In genomic region chr12:7776335-7776734, GRCm38 (mm10) we compare ENCODE assay signal across 11 mouse cellular contexts.
DNase-seq lines count a peak whose midpoint lies in the region; ATAC-seq and TF ChIP-seq lines count a peak whose summit lies in the region.
"Had no signal": no experiment of that assay in that cellular context is flagged by ENCODE, and none has a peak within 500 bp of the region (broad histone marks: within the 10 kb centered on the region; RNA-seq: fewer than 3 reads in every experiment).

No protein-coding gene starts in this region.

- no peak for ATAC-seq in cerebellum, adult (ENCODE audit: insufficient number of reproducible peaks, low FRiP score, low TSS enrichment)
- ATAC-seq in hindbrain, embryonic 11.5 days (ENCODE audit: low FRiP score) = peak; percentile 67
- ATAC-seq: Patski had no signal

- no peak for TF ChIP-seq POLR2A in myocyte (IDR thresholded peaks at IDR 0.05; ENCODE audit: insufficient read length, low read depth)

- no peaks in the 10 kb centered on the region for H3K9me3 ChIP-seq in hindbrain, embryonic 11.5 days (ENCODE audit: control insufficient read depth, low read length)
- H3K9me3 ChIP-seq: hindbrain, embryonic 15.5 days had no signal

- H3ac ChIP-seq in myocyte (ENCODE audit: control insufficient read depth, insufficient read length) = no peak overlapping the region

- no peak overlapping the region for H3K4me2 ChIP-seq in hindbrain, embryonic 11.5 days (replicated peaks; ENCODE audit: low read depth, low read length)
- H3K4me2 ChIP-seq in myocyte (ENCODE audit: low read depth) = peak overlapping the region; percentile 52
- H3K4me2 ChIP-seq: hindbrain, embryonic 15.5 days had no signal

- H3K4me3 ChIP-seq in hindbrain, embryonic 11.5 days (ENCODE audit: low read depth, low read length) = no peak overlapping the region
- no peak overlapping the region for H3K4me3 ChIP-seq in myocyte
- H3K4me3 ChIP-seq: hindbrain, embryonic 15.5 days had no signal

- no peaks in the 10 kb centered on the region for H3K27me3 ChIP-seq in hindbrain, embryonic 11.5 days (ENCODE audit: control insufficient read depth, insufficient read depth, low read length)
- H3K27me3 ChIP-seq in myocyte (ENCODE audit: control insufficient read depth, insufficient read depth, insufficient read length) = no peaks in the 10 kb centered on the region
- H3K27me3 ChIP-seq: hindbrain, embryonic 15.5 days had no signal

- DNase-seq in cerebellum, adult 11 months = peak; percentile 11
- peak; percentile 10 to 41 for DNase-seq in left cerebral cortex, adult 18-20 months (ENCODE audit: low spot score in 2 of 2)
- DNase-seq in left cerebral cortex, postnatal 4 days = no peak
- peak; percentile 48 for DNase-seq in hindbrain, embryonic 11.5 days (ENCODE audit: low spot score)
- no peak for DNase-seq in heart, postnatal 10 days
- no peak for DNase-seq in c-Kit-positive CD71-positive TER-119-positive erythroid progenitor cells, embryonic 14.5 days (ENCODE audit: low spot score)
- DNase-seq: spleen, adult 18-20 months had no signal

- 37% methylated on average over 3 of the region's 3 CpGs for WGBS in hindbrain, embryonic 11.5 days

- H3K36me3 ChIP-seq in hindbrain, embryonic 11.5 days (ENCODE audit: control insufficient read depth, insufficient read depth, low read length) = no peaks in the 10 kb centered on the region
- no peaks in the 10 kb centered on the region for H3K36me3 ChIP-seq in myocyte (ENCODE audit: control insufficient read depth, insufficient read depth)
- H3K36me3 ChIP-seq: hindbrain, embryonic 15.5 days had no signal

- intact Hi-C loops in left cerebral cortex, postnatal 4 days (cut with DNase I) = no loop called here
- intact Hi-C loops in heart, postnatal 10 days (cut with DNase I) = loop anchor here (2.0 to 10.0 kb wide), 2 partner anchors 202 to 232 kb away; no protein-coding TSS in a partner anchor

- H3K27ac ChIP-seq in hindbrain, embryonic 11.5 days (ENCODE audit: low read depth, low read length) = no peak overlapping the region

- 0 out of 2 replicates have a peak, but pooled peaks cover 2% of the 10 kb centered on the region for H3K4me1 ChIP-seq in hindbrain, embryonic 11.5 days (replicated peaks; ENCODE audit: control insufficient read depth, insufficient read depth, low read length)

- no peaks in the 10 kb centered on the region for H3K79me2 ChIP-seq in myocyte (ENCODE audit: control insufficient read depth, insufficient read depth)

- no peak overlapping the region for H3K9ac ChIP-seq in hindbrain, embryonic 11.5 days (ENCODE audit: low read depth, low read length)
- H3K9ac ChIP-seq: hindbrain, embryonic 15.5 days had no signal

TF ChIP-seq in myocyte, 11 proteins besides CTCF, POLR2A, EP300 and RAD21:
- TF ChIP-seq CEBPB (IDR thresholded peaks at IDR 0.05; ENCODE audit: insufficient read depth, poor library complexity, severe bottlenecking) (no peak), MAX (IDR thresholded peaks at IDR 0.05; ENCODE audit: low read depth) (no peak), TCF12 (IDR thresholded peaks at IDR 0.05; ENCODE audit: insufficient read depth, poor library complexity, severe bottlenecking) (peak; percentile 66), USF1 (IDR thresholded peaks at IDR 0.05; ENCODE audit: low read depth) (no peak), MYOD1 (IDR thresholded peaks at IDR 0.05; ENCODE audit: control insufficient read depth in 1 of 3, insufficient read length in 2 of 3, low read depth in 2 of 3) (peak; percentile 9 to 95 (median 87)), REST (IDR thresholded peaks at IDR 0.05; ENCODE audit: insufficient read depth, insufficient read length) (no peak), TCF3 (IDR thresholded peaks at IDR 0.05; ENCODE audit: insufficient read length, low read depth) (peak; percentile 29), E2F4 (IDR thresholded peaks at IDR 0.05; ENCODE audit: insufficient read depth) (no peak), SRF (IDR thresholded peaks at IDR 0.05; ENCODE audit: control insufficient read depth, insufficient read length, low read depth) (no peak), POLR2AphosphoS2 (IDR thresholded peaks at IDR 0.05; ENCODE audit: insufficient read length, low read depth) (no peak), MYOG (IDR thresholded peaks at IDR 0.05; ENCODE audit: control insufficient read depth in 1 of 3, insufficient read depth in 1 of 3, insufficient read length in 2 of 3, low read depth in 2 of 3) (peak in 2 of 3 experiments; percentile 55 to 62)

Comparison
In these comparisons a context has a peak if more than half of its experiments do, and no peak if none do; other contexts are left out.
1. DNase-seq: peak in cerebellum, adult 11 months (single experiment), left cerebral cortex, adult 18-20 months (2 of 2) and hindbrain, embryonic 11.5 days (single experiment); none in left cerebral cortex, postnatal 4 days (single experiment), heart, postnatal 10 days (0 of 2) and c-Kit-positive CD71-positive TER-119-positive erythroid progenitor cells, embryonic 14.5 days (single experiment).